Mouse (Mus musculus): ENCODE results near the gene Il17re.

Il17re gene

GRCm38 (mm10) chr6:113492101-113492864 lies 34.0 kb downstream of the Il17re start:
- DNase-seq = no peak

GRCm38 (mm10) chr6:113494258-113494788 lies 36.0 kb downstream of the Il17re start:
- DNase-seq = peak; percentile 76 to 84

DNA sequence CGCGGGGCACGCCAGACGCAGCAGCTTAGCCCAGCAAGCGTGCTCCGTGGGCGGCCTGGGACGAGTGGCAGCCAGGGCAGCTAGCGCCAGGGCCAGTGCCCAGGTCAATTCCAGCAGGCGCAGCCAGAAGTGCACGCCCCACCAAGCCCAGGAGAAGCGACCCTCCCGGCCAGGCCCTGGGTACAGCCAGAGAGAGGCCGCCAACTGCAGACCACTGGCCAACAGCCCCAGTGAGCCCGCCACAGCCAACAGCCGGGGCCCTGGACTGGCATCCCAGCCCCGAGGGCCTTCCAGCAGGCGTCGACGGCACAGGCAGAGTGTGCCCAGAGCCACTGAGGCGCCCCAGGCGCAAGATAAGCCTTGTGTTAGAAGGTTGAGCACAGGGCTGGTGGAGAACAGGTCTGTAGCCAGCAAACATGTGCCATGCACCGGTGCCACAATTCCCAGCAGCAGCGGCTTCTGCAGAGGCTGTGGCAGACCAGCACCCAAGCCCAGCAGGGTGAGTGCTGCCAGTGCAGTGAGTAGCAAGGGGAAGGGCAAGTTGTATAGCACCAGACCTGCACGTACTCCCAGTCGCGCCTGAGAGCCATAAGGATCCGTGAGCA lies 36.9 kb downstream of the Il17re start:
- DNase-seq = no peak

DNA sequence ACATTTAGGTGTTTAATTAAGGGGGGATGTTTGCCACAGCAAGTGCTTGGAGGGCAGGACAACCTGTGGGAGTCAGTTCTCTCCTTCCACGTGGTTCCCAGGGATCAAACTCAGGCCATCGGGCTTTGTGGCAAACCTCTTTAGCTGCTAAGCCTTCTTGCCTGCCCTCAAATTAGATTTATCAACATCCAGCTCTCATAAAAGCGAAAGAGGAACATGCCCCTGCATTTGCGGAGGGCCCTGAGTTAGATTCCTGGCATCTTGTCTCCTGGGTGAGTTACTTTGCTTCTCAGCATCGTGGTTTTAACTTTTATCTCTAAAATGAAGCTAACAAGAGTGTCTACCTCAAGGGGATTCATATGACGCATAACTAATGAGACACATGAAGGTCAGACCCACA lies 41.1 kb downstream of the Il17re start:
- DNase-seq = no peak

- no peak for DNase-seq
These were observed 43.3 kb downstream of the Il17re start, which contains the start of gene Prrt3 for GRCm38 (mm10) chr6:113501388-113502084. Gene Prrt3 (minus strand): TSS chr6:113501931.

DNA sequence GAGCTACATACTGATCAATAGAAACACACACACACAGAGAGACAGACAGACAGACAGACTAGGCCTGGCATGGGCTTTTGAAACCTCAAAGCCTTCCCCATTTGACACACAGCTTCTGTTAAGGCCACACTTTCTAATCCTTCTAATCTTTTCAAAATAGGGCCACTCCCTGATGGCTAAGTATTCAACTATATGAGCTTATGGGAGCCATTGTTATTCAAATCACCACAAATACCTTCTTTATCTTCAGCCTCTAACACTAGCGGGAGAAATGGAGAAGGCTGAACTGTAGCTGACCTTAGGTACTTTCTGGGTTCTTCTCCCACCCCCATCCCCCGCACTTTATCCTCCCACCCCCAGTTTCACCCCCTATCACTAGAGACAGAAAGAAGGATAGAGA lies 44.5 kb downstream of the Il17re start:
- DNase-seq = no peak

GRCm38 (mm10) chr6:113505689-113506088 lies 47.4 kb downstream of the Il17re start:
- no peak for DNase-seq

DNA sequence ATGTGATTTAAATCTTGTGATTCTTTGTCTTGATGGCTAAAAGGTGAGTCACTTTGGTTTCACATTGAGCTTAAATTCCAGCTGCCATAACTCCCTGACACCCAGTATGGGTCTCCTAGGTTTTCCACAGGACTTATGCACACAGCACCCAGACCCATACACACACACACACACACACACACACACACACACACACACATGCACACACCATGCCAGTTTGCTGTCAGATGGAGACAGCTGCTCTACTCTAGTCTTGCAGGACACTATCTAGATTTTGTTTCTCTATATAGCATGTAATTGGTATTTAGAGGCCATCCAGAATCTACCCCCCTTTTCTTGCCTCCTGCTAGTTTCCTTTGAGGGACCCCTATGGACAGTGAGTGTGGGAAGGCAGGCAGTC lies 48.8 kb downstream of the Il17re start:
- DNase-seq = no peak

- no peak for DNase-seq
These were observed 50.1 kb downstream of the Il17re start for GRCm38 (mm10) chr6:113508272-113508946.

DNA sequence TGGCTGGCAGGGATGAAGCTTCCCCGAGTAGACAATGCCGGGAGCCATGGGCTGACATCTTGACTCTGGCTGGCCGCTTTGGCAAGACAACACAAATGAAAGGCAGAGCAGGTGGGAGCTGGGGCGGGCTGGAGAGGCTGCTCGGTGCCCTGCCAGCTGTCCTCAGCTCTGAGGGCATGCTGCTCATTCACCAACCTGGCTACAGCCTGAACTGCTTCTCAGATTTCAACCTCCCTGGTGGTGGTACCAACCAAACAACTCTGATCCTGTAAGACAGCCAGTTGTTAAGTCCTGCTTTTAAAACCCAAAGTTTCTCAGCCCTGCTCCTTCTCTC lies 50.6 kb downstream of the Il17re start:
- DNase-seq = no peak

DNA sequence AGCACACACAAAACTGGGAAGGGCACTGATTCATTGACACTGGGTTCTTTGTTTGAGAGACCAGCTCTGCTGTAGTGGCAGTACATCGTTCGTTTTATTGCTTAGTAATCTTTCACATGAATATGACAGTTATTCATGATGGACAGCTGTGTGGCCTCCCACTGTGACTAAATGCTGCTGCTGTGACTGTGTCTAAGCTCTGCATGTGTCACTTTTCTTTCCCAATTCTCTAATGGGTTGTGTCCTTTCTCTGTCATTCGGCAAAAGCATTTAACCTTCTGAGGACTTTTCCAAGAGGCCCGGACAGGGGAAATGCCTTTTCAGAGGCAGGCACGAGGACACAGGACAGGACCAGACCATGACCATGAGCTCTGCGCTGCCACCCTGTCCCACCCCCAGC lies 55.7 kb downstream of the Il17re start:
- no peak for DNase-seq

DNA sequence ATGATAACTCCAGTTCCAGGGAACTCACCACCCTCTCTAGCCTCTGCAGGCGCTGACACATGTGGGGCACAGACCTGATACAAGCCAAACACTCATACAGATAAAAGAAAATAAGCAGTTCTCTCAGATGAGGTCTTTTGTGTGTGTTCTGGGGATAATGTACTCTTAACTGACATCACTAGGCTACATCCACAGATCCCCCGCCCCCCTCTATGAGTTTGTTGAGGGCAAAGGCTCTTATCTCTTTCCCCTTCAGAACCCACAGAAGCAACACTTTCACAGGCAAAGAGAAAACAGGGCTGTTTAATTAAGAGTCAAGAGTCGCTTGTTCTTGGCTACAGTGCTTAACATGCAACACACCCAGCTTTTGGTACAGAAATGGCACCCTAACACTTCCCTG lies 56.3 kb downstream of the Il17re start:
- DNase-seq = no peak

DNA sequence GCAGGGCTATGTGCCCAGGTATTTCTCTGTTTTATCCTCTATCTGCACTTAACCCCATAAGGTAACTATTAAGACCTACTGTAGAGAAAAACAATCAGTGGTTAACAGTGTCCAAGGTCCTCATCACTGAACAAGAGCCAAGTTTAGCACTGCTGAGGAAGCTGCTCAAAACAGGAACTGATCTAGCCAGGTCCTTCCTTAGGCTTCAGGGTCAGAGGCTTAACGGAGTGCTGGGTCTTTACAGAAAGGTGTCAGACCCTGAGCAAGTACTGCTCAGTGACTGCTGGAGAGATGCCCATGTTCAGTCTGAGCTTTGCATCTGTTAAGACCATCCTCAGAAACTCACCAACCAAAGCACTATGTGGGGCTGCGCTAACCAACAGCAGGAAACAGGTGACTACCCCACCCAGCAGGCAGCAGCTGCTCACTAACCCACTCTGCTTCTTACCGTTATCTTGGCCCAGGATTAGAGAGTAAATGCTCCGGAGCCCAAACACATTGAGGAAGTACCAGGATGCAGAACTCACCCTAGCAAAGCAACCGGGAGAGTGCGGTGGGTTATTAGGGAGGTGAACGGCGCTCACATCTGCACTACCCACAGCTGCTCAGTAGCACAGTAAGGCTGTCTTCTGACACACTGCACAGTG lies 59.3 kb downstream of the Il17re start:
- no peak for DNase-seq

All from spleen, adult 18-20 months (tissue).